Mouse (Mus musculus) adrenal gland, adult 2 months (tissue): ENCODE measurements at regions not wholly inside any gene's neighbourhood (a gene's known extent, or its start where the extent isn't known, plus 50 kb on each side); places are given as distances from the start of the nearest gene placed in this dataset.
A peak's percentile ranks its signal among the peaks of the same experiment; 100 is the strongest.

Experiments used
- DNase-seq: peaks from one replicate; pipeline ENCODE4 v3.0.0; 2021

GRCm38 (mm10) chr7:135324991-135325390 is 66.5 kb downstream of the Nps start:
- no peak for DNase-seq

- no peak for DNase-seq
Measured at GRCm38 (mm10) chr7:135344979-135345378, 65.1 kb upstream of the Foxi2 start.

GRCm38 (mm10) chr7:135346720-135347119 is 63.4 kb upstream of the Foxi2 start:
- no peak for DNase-seq

GRCm38 (mm10) chr7:135357797-135358196 is 52.3 kb upstream of the Foxi2 start:
- DNase-seq = peak; percentile 61
